Mouse (Mus musculus) lung, embryonic 14.5 days (tissue): ENCODE results near the gene Fabp3. TPM values are rescaled to one million over a fixed set of nuclear protein-coding genes. Genes with fewer than 3 reads are reported as not detected.

Experiments used
- ATAC-seq: fragments of 200-750 bp; cut with Nextera tagmentation; 2 replicates; pipeline ENCODE4 v1.8.0; 2017; ENCODE audit warnings: mild to moderate bottlenecking, moderate TSS enrichment, moderate library complexity; ENCODE audit not compliant: insufficient read depth
- DNase-seq: peaks from one replicate; pipeline ENCODE4 v3.0.0-alpha.2; 2015
- H3K27ac ChIP-seq: fragments of 300-500 bp; sonication (generic); 2 replicates; pipeline ENCODE4 v1.5.1; 2014; ENCODE audit warnings: low read depth, mild to moderate bottlenecking, moderate library complexity
- H3K27me3 ChIP-seq: fragments of 300-500 bp; sonication (generic); 2 replicates; pipeline ENCODE4 v1.6.1; 2014; ENCODE audit warnings: low read length, control low read depth; ENCODE audit not compliant: insufficient read depth
- H3K36me3 ChIP-seq: fragments of 300-500 bp; sonication (generic); 2 replicates; pipeline ENCODE4 v1.6.1; 2014; ENCODE audit warnings: control low read depth; ENCODE audit not compliant: insufficient read depth
- H3K4me1 ChIP-seq: fragments of 300-500 bp; sonication (generic); 2 replicates; pipeline ENCODE4 v1.6.1; 2014; ENCODE audit warnings: antibody characterized with exemption, control low read depth; ENCODE audit not compliant: insufficient read depth
- H3K4me2 ChIP-seq: fragments of 300-500 bp; sonication (generic); 2 replicates; pipeline ENCODE4 v1.6.1; 2014; ENCODE audit warnings: mild to moderate bottlenecking
- H3K4me3 ChIP-seq: fragments of 300-500 bp; sonication (generic); 2 replicates; pipeline ENCODE4 v1.5.1; 2014; ENCODE audit warnings: low read depth, low read length
- H3K9ac ChIP-seq: fragments of 300-500 bp; sonication (generic); 2 replicates; pipeline ENCODE4 v1.6.1; 2014
- H3K9me3 ChIP-seq: fragments of 300-500 bp; sonication (generic); 2 replicates; pipeline ENCODE4 v1.6.1; 2016; ENCODE audit warnings: low read depth, low read length, control low read depth
- CTCF ChIP-seq: IDR thresholded peaks from 2 replicates; pipeline ENCODE4 v1.5.1; 2016; ENCODE audit warnings: antibody characterized with exemption, low read depth
- WGBS: fragments of 180-500 bp; shearing (Covaris S2); extraction: QIAGEN DNeasy Blood & Tissue Kit; methylation state at CpG from one replicate; pipeline ENCODE4 v1.1.7; 2014; 5-methylcytosine and 5-hydroxymethylcytosine counted together
- polyA plus RNA-seq: library from polyadenylated mRNA; unstranded; fragments of >200 nt; fragmentation: Nextera tagmentation; extraction: Ambion mirVana; gene quantifications from 2 replicates; pipeline ENCODE4 v1.2.1, GENCODE M21; 2014

The Fabp3 gene
- polyA plus RNA-seq, 1 experiment from 2014 or later: 4.7 TPM

DNA sequence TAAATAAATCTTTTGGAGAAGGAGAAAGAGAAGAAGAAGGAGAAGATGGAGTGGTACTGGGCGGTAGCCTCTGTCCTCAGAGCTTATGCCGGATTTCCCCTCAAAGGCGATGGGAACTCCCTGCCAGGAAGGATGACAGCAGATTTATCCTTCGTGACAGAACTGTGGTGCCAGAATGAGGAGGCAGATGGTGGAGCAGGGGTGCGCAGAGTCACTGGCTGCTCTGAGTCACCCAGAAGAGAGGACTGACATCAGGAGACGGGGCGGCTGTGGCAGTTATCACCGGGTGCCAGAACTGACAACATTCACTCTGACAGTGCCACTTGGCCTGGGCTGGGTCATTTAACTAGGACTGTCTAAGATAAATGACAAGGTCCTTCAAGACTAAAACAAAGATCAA lies 38.3 kb upstream of the Fabp3 start:
- Histone ChIP-seq H3K27ac (no peak overlapping the region), H3K9me3 (no peaks in the 10 kb centered on the region), H3K4me1 (no peaks in the 10 kb centered on the region; the same call in 1 of the 2 replicates), H3K27me3 (peaks cover 13% of the 10 kb centered on the region), H3K9ac (no peak overlapping the region), H3K4me3 (no peak overlapping the region), H3K4me2 (no peak overlapping the region), H3K36me3 (no peaks in the 10 kb centered on the region)
- no peak for TF ChIP-seq CTCF
- DNase-seq (no peak), ATAC-seq (no peak)
- WGBS: 56% methylated on average over 8 of the region's 8 CpGs

DNA sequence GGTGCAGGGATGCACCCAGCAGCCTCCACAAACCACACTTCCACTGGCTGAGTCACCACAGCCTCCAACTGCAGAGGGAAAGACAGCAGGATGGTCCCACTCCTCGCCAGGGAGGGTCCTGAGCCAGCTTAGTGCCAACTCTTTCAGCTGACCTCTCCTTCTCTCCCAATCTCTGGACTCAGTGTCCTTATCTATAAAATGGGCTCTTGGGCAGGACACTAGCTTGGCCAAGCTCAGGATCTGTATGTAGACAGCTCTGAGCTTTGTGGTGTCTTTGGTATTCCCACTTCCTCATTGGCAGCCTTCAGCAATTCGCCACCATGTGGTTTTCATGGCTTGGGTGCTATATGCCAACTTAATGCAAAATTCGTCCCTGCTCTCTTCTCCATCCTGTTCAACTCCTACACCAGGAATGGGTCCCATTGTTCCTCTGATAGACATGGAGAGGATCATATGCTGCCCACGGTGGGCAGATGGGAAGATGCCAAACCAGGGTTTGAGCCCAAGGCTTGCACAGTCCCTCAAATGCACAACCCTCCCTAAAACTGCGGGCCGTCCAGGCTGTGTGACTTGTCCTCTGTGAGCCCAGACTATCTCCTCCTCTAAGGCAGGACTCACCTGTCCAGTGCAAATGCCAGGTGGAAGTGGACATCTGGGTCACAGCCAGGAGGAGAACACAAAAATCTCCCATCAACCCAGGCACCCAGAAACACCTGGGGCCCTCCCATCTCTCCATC lies 37.6 kb upstream of the Fabp3 start:
- WGBS: 82% methylated on average over 6 of the region's 6 CpGs
- no peak for TF ChIP-seq CTCF

DNA sequence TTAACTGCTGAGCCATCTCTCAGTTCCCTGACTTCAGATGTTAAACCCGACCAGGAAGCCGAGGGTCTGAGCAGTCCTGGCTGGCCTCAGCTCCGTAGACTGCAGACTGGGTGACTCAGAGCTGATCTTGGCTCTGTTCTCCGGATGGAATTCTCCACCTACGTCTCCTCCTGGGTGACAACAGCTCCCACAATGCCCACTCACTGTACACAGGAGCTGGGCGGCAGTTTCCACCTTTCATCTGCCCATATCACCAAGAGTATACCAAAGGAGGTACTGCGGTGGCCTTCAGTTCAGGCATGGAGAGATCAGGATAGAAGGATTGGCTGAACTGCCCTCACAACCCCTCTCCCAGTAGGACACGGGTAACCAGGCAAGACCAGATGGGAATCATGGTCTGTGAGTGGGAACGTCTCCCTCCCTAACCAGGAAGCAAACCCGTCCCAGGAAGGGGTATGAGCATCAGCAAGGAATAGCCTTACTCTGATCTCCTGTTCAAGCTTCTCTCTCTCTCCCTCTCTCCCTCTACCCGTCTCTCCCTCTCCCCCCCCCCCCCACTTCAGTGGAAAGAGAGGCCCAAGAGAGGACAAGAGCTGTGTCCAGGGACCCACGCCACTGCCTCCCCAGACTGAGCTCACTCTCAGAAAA lies 34.6 kb upstream of the Fabp3 start:
- Histone ChIP-seq H3K36me3 (no peaks in the 10 kb centered on the region), H3K27me3 (peaks cover 28% of the 10 kb centered on the region), H3K9ac (peak overlapping the region; percentile 62; the same call in 1 of the 2 replicates), H3K4me1 (no peaks in the 10 kb centered on the region; the same call in 1 of the 2 replicates), H3K4me2 (peak overlapping the region; percentile 96), H3K27ac (0 out of 2 replicates have a peak overlapping the region, but pooled peaks have one; percentile 2), H3K4me3 (peak overlapping the region; percentile 54), H3K9me3 (no peaks in the 10 kb centered on the region)
- ATAC-seq (0 out of 2 replicates have a peak, but pooled peaks have one; percentile 10), DNase-seq (no peak)
- no peak for TF ChIP-seq CTCF
- 11% methylated on average over 12 of the region's 12 CpGs for WGBS

More for the DNA sequence above, 37.6 kb upstream of the Fabp3 start:
- Histone ChIP-seq H3K9ac (no peak overlapping the region), H3K27ac (no peak overlapping the region), H3K4me2 (no peak overlapping the region), H3K36me3 (no peaks in the 10 kb centered on the region), H3K9me3 (no peaks in the 10 kb centered on the region), H3K27me3 (peaks cover 20% of the 10 kb centered on the region), H3K4me1 (no peaks in the 10 kb centered on the region; the same call in 1 of the 2 replicates), H3K4me3 (no peak overlapping the region)
- no peak for DNase-seq
- no peak for ATAC-seq

DNA sequence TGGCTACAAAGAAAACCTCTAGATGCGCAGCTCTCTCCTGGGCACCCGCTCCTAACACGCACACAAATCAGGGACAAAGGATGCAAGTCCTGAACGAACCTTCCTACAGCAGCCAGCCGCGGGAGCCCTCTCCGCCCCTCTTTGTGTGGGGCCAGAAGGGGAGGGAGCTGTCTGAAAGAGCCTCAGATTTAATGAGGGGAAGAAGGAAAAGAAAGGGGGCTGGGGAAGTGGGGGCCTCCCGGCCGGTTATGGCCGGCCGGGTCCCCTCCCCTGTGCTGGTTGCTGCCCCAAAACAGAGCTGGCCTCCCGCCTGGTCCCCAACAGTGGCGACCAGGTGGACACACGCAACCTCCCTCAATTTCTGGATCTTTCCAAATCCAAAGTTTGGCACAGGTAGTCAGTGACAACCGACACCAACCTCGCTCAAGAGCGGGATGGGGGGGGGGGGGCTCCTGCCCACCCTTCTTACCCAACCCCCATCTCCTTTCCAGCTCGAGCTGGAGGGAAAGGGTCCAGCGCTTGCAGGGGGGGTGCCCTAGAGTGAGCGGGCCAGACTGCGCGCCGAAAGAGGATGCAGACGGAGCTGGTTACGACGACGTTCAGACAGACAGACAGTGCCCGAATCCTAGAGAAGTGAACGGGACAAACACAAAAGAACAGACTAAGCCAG lies 33.9 kb upstream of the Fabp3 start:
- Histone ChIP-seq H3K4me2 (peak overlapping the region; percentile 96), H3K4me3 (peak overlapping the region; percentile 54), H3K9ac (peak overlapping the region; percentile 62), H3K27ac (no peak overlapping the region; the same call in 1 of the 2 replicates), H3K36me3 (no peaks in the 10 kb centered on the region), H3K9me3 (no peaks in the 10 kb centered on the region), H3K4me1 (no peaks in the 10 kb centered on the region; the same call in 1 of the 2 replicates), H3K27me3 (peaks cover 32% of the 10 kb centered on the region)
- TF ChIP-seq CTCF: no peak
- under 1% methylated on average over 29 of the region's 29 CpGs for WGBS
- DNase-seq: peak; percentile 56
- ATAC-seq: peak; percentile 67

- H3K36me3 ChIP-seq: no peaks in the 10 kb centered on the region
- H3K27me3 ChIP-seq: peaks cover 32% of the 10 kb centered on the region
- peak overlapping the region; percentile 62 for H3K9ac ChIP-seq
- H3K4me3 ChIP-seq: peak overlapping the region; percentile 54
- H3K27ac ChIP-seq: no peak overlapping the region
- DNase-seq (peak; percentile 51), ATAC-seq (peak; percentile 58)
- 1% methylated on average over 55 of the region's 62 CpGs for WGBS
- no peaks in the 10 kb centered on the region; the same call in 1 of the 2 replicates for H3K4me1 ChIP-seq
- no peaks in the 10 kb centered on the region for H3K9me3 ChIP-seq
- H3K4me2 ChIP-seq: peak overlapping the region; percentile 96
- TF ChIP-seq CTCF: no peak
These were observed 33.2 kb upstream of the Fabp3 start for GRCm38 (mm10) chr4:130275016-130275822.

DNA sequence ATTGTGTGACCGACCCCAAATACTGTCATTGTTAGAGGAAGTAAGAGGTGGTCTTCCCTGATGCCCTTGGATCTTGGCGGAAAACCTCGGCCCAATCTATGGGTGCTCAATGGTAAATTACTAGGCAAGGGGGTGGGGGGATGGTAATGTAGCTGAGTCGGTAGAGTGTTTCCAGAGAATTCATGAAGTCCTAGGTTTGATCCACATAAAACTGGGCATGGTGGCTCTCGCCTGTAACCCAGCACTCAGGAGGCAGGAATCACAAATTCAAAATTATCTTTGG lies 32.6 kb upstream of the Fabp3 start:
- H3K4me1 ChIP-seq: no peaks in the 10 kb centered on the region; the same call in 1 of the 2 replicates
- H3K27ac ChIP-seq: no peak overlapping the region
- 48% methylated on average over 5 of the region's 5 CpGs for WGBS
- H3K4me3 ChIP-seq: peak overlapping the region; percentile 54; the same call in 1 of the 2 replicates
- DNase-seq (no peak), ATAC-seq (no peak)
- H3K4me2 ChIP-seq: peak overlapping the region; percentile 96
- peaks cover 32% of the 10 kb centered on the region for H3K27me3 ChIP-seq
- H3K36me3 ChIP-seq: no peaks in the 10 kb centered on the region
- no peak overlapping the region for H3K9ac ChIP-seq
- no peaks in the 10 kb centered on the region for H3K9me3 ChIP-seq
- no peak for TF ChIP-seq CTCF
